Mouse (Mus musculus): ENCODE data around the gene 1810046K07Rik.

Gene 1810046K07Rik

GRCm38 (mm10) chr9:51328731-51329130, at the start of gene 1810046K07Rik:
Gene 1810046K07Rik, minus strand, starts transcription at chr9:51328917.
- no peak for DNase-seq (ENCODE audit: low spot score in 2 of 2)

DNA sequence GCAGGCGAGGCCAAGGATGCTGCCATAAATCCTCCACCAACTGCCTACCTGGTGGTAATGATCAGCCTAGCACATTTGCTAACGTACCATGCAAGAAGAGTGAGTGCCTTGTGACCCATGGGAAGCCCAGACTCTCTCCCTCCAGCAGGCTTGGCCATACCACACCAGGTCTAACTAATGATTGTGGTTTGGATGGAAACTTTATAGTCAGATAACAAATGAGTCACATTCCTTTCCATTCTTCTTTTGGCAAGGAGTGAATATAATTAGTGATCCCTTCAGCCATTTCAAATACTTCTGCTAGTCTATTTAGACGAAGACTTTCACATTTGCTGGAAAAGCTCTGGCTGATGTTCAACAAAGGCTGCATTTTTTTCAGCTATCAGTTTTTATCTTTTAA, 40.8 kb upstream of the 1810046K07Rik start:
- no peak for DNase-seq (ENCODE audit: low spot score in 2 of 2)

GRCm38 (mm10) chr9:51367124-51367523, 38.4 kb upstream of the 1810046K07Rik start:
- DNase-seq (ENCODE audit: low spot score in 2 of 2), result no peak

- no peak for DNase-seq (ENCODE audit: low spot score in 2 of 2)
Measured at GRCm38 (mm10) chr9:51364059-51364458, 35.3 kb upstream of the 1810046K07Rik start.

GRCm38 (mm10) chr9:51353511-51353910, 24.8 kb upstream of the 1810046K07Rik start:
- DNase-seq (ENCODE audit: low spot score in 2 of 2), result peak in 1 of 2 experiments; percentile 2

DNA sequence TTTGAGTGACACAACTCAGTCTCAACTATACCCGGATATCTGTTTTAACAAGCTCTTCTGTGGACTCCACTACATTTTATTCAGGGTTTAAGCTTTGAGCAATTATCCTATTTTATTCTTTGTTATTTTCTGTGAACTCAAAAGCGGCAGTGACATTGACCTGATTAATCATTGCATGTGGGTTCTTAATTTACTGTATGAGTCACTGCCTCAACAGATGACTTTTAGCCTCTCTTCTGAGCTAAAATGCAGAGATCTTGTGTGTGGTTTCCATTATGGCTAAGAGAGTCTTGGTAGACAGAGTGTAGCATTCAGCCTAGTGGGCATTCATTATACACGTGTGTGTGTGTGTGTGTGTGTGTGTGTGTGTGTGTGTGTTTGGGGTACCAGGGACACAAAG, 24.2 kb upstream of the 1810046K07Rik start:
- no peak for DNase-seq (ENCODE audit: low spot score in 2 of 2)

- no peak for DNase-seq (ENCODE audit: low spot score in 2 of 2)
Measured at GRCm38 (mm10) chr9:51349422-51349821, 20.7 kb upstream of the 1810046K07Rik start.

- DNase-seq (ENCODE audit: low spot score in 2 of 2), result no peak
Measured at GRCm38 (mm10) chr9:51345768-51346167, 17.1 kb upstream of the 1810046K07Rik start.

DNA sequence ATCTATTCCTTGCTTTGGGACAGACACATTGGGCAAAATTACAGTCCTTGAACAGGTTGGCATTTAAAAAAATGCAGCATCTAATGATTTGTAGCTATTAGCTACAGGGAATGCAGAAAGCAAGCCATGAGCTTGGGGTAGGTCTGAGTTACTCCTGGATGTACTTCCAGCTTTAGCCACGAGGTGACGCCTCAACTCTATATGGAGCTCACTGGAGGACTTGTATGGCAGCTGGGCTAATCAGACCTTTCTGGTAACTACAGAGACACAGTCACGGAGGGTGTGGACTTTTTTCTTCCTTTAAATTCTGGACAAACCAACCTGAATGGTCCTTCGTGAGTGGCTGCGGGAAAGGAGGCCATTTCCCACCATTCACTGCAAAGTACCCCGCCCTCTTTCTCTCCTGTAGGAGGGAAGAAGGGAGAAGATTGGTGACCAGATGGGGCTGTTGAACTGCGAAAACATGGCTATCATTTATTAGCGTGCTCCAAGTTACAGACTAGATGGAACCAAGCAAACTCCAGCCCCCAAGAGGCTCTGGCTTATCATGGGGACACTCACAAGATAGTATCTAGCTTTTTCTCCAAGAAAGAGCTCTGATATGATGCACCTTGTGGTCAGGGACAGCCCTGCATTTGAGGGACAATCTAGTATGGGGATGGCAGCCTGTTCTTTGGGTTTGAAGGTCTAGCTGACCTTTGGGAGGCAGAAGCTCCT, 6.7 kb upstream of the 1810046K07Rik start:
- peak; percentile 51 to 78 for DNase-seq (ENCODE audit: low spot score in 2 of 2)

DNA sequence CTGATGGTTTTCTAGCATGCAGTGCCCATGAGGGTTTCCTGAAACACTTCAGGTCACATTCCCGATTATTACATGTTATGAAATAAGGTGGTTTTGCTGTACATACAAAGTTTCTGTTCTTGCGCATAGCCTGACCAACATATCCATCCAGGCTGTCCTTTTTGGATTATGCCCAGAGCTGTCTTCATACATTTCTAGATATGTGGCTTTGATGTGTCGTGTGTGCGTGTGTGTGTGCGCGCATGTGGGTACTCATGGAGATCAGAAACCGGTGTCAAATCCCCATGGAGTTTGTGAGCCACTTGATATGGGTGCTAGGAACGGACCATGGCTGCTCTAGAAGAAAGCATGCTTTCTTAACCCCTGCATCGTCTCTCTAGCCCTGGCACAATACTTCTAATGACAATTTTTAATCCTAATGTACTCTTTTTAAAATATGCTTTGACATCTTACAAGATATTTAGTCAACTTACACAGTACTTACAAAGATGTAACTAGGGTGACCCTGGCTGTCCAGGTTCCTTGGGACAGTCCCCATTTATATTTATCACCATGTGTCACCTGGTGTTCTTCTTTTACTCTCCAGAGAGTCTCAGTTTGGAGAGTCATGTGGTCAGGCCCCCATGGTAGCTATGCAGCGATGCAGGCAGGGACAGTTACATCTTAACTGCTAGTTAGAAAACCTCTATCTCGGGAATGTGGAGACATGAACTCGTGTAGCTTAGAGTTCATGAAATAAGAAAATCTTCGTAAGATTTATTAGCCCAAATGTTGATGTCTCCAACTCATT, 2.9 kb upstream of the 1810046K07Rik start:
- no peak for DNase-seq (ENCODE audit: low spot score in 2 of 2)

- no peak for DNase-seq (ENCODE audit: low spot score in 2 of 2)
Measured at GRCm38 (mm10) chr9:51327555-51327903, 1.2 kb downstream of the 1810046K07Rik start.

- no peak for DNase-seq (ENCODE audit: low spot score in 2 of 2)
Measured at GRCm38 (mm10) chr9:51326619-51327554, 1.8 kb downstream of the 1810046K07Rik start.

DNA sequence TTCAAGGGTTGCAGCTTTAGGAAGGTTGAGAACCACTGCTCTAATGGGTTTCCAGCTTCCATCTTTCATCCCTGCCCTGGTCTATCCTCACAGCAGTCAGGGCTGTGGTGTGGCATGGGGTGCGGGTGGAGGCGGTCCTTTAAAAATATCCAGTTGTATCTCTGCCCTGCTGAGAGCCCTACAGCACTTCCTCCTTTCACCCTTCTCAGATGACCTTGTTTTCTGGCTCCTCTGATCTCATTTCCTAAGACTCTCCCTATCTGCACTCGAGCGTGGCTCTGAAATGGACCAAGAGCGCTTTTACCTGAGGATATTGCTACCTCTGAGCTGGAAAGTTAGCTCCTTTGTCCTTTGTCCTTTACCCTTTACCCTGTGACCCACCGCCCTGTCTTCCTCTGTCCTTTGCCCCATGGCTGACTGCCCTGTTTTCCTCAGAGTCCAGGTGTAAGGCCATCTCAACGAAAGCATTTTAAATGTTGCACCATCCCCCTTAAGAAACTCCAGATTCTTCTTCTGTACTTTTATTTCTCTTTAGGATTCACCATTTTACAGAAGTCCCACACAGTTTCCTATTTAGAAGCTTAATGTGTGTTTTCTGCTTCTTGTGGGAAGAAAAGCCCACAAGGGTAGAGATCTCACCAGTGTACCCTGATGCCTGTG, 4.2 kb downstream of the 1810046K07Rik start:
- no peak for DNase-seq (ENCODE audit: low spot score in 2 of 2)

- no peak for DNase-seq (ENCODE audit: low spot score in 2 of 2)
Measured at GRCm38 (mm10) chr9:51320096-51320495, 8.6 kb downstream of the 1810046K07Rik start.

- no peak for DNase-seq (ENCODE audit: low spot score in 2 of 2)
Measured at GRCm38 (mm10) chr9:51318246-51318645, 10.5 kb downstream of the 1810046K07Rik start.

DNA sequence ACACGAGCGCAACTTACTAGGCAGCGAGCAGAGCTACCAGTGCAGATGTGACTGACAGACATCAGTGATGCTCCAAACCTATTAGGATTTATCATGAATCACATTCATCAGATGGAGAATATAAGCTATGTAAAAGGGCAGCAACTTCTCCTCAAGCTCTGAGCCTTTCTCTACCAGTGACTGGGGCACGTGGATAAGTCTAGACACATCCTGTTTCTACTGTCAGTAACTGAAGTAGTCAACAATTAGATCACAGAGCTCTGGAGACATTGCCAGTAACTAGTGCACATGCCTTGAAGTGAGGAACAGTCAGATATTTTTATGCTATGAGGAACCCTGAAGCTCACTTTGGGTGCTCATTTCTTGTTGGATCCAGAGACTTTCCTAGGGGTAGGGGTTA, 11.4 kb downstream of the 1810046K07Rik start:
- no peak for DNase-seq (ENCODE audit: low spot score in 2 of 2)

- no peak for DNase-seq (ENCODE audit: low spot score in 2 of 2)
Measured at GRCm38 (mm10) chr9:51315402-51316063, 13.2 kb downstream of the 1810046K07Rik start.

GRCm38 (mm10) chr9:51312554-51313317, 16.0 kb downstream of the 1810046K07Rik start:
- no peak for DNase-seq (ENCODE audit: low spot score in 2 of 2)

- no peak for DNase-seq (ENCODE audit: low spot score in 2 of 2)
Measured at GRCm38 (mm10) chr9:51310515-51310914, 18.2 kb downstream of the 1810046K07Rik start.

- no peak for DNase-seq (ENCODE audit: low spot score in 2 of 2)
Measured at GRCm38 (mm10) chr9:51306351-51306750, 22.4 kb downstream of the 1810046K07Rik start.
